Mouse (Mus musculus) G1E-ER4 (cell line): ENCODE measurements around the gene Inca1. TPM values are rescaled to one million over a fixed set of nuclear protein-coding genes. Genes with fewer than 3 reads are reported as not detected.

Source experiments
- GATA1 ChIP-seq: IDR thresholded peaks from one replicate; pipeline ENCODE4 v1.8.0; 2012; ENCODE audit warnings: low read length, inconsistent platforms
- polyA plus RNA-seq: library from polyadenylated mRNA; stranded (reverse); fragments of >175 nt; gene quantifications from 2 replicates; pipeline ENCODE4 v1.2.3, GENCODE M21; 2012

Gene Inca1
- polyA plus RNA-seq: 0.17 and 0.21 TPM in 2 replicates

DNA sequence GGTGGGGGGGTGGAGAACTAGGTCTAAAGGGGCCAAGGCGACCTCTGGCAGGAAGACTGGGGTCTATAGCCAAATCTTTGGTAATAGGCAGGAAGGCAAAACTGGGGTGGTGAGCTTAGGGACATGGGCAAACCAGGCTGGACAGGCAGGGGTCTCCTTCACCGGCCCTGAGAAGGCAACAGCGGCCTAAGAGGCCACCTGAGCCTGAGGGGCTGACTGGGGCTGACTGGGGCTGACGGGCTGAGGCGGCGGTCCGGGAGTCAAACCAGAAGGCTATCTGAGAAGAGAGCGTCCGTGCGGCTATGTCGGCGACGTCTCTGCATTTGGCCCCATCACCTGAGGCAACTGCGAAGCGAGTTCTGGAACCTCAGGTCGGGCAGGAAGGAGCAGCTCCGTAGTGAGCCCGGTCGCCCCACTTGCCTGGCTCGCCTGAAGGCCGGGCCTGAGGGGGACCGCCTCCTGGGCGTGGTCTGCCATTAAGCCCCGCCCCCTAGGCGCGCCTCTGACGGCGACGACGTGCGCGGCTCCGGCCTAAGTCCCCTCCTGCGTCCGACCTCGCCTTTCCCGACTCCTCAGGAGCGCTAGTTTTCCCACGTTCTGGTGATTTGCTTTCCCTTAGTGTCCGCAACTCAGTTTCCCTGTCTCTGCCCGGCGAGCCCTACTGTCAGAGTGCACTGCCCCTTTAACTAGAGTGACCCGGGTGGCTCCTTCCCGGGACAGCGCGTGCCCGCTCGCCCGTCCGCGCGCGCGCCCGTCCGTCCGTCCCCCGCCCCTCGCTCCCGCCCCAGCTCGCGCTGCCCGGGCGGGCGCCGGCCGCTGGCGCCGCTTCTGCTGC is at the start of gene Inca1, which contains the start of gene Kif1c:
TSS of gene Inca1 (minus strand) at position 434 of the 835 bp plus-strand sequence.
TSS of gene Kif1c (plus strand) at position 827 of the 835 bp plus-strand sequence.
- no peak for TF ChIP-seq GATA1

DNA sequence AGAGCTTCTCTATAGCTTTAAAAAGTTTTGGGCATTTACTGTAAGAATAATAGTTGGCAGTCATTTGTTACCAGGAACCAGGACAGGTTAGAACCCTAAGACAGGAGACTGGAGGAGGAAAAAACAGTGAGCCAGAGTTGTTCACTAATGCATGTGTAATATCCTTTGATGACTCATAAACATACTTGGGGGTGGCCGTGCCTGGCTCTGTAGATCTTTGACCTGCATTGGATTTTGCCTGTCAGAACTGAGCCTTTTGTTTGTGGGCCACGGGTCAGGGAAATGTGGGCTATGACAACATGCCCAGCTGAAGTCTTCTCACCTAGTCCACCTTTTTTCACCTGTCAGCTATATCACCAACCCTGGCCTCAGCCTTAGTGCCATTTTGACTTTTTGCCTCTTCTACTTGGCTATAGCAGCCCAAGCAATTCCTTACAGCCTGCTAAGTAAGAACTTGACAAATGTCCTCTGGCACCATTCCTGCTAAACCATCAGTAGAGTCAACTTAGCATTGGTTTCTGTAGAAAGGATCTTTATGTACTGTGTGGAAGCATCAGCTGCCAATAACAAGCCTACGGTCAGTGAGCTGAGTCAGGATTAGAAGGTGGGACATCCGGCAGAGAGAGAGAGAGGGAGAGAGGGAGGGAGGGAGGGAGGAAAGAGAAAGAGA is 48.1 kb upstream of the Inca1 start:
- no peak for TF ChIP-seq GATA1

DNA sequence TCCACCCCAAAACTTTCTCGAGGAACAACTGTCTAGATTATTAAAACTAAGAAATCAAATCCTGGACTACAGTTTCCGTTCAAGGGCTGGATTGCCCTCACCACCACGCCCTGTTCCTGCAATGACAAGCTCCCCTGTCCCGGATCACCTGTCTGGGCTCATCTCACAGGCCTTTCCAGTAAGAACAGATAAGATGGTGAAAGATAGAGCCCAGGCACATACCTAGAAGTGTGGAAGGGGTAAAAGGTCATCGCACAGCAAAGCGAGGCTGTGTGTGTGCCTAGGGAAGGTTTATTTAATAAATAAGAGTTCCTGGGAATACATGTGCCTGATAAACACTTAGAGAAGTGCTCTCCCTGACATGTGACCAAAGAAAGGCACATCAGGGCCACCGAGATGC is 45.7 kb upstream of the Inca1 start:
- TF ChIP-seq GATA1: no peak

DNA sequence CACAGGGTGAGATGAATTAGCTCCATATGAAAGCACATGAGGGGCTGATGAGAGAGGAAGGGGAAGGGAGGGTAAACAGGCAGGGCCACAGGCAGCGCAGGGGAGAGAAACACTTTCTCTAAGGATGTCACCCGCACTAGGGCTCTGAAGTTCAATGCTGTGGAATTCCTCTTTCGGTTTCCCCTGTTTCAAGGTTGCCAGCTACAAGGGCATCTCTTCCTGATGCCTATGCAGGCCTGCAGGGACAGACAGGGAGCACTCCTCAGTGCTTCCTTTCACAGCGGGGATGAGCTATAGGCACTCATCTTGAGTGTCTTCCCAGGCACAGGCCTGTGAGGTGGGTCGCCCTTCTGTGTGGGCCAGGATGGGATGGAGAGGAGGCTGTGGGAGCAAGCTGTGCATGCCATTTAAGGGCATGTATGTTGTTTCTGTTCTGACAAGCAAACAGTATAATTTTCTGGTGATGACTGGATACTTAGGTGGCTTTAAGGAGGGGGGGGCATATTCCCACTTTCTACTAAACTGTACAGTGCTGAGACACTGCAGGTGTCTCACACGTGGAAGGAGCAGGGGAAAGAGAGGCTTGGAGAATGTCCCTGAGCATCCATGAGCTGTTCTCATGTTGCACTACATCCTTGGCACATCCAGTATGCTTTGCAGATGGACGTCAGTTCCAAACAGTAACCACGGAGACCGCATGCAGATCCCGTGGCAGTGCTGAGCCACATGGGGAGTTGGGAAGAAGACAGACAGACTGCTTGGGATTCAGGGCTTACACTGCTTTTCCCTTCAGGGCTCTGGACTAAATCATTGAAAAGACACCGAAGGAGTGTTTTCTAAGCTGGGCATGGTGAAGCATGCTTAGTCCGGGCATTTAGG is 42.9 kb upstream of the Inca1 start:
- TF ChIP-seq GATA1: no peak

DNA sequence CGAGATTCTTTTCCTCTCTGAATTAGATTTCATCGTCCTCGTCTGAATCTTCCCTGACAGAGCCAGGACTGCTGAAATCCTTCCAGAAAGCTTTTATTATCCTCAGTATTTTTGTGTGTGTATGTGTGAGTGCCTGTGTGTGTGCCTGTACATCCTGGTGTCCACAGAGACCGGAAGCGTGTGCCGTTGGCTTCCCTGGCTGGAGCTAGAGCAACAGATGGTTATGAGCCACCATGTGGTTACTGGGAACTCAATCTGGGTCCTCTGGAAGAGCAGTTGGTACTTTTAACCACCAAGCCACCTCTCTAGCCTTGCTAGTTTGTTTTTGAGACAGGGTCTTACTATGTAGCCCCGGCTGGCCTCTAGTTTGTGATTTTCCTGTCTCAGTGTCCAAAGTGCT is 42.2 kb upstream of the Inca1 start:
- TF ChIP-seq GATA1: no peak

DNA sequence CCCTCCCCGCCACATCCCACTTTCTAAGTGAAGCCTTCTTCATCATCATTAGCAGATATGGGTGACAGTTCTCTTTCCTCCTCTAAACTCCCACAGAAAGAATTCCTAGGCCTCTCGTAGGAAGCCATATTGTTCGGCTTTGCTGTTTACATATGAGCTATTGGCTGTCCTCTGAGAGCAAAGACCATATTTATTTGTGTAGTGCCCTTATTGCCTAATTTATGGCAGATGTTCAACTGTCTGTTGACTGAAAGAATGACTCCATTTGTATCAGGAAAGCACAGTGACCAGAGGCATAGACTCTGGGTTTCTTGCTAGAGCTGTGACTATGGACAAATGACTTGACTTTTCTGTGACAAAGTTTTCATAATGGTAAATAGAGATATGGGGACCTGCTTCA is 41.6 kb upstream of the Inca1 start:
- TF ChIP-seq GATA1: no peak

DNA sequence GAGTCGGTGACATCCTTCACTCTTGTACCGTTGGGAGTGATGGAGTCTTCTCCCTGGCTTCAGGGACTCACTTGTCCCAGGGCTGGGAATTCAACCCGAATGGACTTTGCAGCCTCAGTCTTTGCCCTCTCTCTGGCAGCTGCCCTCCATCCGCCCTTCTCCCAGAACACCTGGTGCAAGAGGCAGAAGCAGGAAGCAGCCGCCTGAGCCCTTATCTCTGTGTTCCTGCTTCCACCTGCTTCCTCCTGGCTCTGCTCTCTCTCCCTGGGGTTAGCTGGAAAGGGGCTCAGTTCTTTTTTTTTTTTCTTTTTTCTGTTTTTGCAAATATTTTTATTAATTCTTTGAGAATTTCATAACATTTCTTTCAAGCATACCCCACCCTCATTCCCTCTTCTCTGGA is 37.8 kb upstream of the Inca1 start:
- TF ChIP-seq GATA1: no peak

DNA sequence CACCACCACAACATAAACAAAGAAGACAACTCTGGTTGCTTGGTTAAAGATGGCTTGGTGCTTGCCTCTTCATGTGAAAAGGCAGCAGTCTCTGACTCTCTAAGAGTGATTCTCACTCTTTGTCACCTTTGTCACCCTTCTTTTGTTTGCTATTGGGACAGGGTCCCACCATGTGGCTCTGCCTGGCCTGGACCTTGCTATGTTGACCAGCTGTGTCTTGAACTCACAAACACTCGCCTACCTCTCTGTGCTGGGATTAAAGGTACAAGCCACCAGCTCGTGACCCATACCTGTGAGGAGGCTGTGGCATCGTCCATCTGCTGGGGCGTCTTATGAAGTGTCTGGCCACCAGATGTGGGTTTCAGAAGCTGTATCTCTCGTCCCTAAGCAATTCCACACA is 33.3 kb upstream of the Inca1 start:
- no peak for TF ChIP-seq GATA1

DNA sequence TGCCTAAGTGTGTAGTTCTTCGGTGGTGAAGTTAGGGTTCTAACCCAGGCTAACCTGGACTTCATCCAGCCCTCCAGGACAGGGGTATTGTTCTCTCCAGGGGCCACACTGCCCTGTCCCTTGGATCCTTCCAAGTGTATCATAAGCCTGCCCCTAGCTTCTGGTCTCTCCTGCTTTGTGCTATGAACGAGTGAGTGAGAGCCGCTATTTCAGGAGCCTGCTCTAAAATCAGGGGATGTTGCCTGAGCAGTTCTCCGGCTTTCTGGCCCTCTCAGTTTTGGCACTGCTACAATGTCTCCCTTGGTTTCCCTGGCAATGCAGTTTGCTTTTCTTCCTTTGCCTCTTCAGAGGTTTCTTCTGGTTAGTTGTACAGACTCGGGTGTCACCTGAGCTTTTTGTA is 31.2 kb upstream of the Inca1 start:
- no peak for TF ChIP-seq GATA1

DNA sequence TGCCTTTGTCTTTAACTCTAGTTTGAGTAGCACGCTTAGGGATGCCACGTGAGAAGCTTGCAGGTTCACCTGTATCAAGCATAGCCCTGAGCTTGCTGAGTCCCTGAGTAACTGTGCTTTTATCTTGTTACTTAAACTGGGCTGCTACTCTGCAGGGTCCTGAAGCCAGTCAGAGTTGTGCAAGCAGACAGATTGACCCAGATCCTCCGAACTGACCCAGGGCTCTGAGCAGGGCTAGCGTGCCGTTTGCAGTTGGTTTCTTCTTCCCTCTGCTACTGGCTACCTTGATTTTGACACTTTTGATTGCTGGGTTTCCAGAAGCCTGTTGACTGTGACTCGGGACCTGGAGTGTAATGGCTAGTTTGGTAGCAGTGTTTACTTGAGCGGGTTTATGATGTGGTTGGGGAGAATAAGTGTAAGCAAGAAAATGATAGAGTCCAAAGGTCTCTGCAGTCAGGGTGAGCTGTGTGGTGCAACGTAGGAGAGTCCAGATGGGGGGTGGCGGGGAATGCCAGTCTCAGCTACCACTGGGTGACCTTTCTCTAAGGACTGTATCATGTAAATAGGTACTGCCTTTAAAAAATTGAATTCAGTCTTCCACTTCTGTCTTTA is 30.6 kb upstream of the Inca1 start:
- no peak for TF ChIP-seq GATA1

DNA sequence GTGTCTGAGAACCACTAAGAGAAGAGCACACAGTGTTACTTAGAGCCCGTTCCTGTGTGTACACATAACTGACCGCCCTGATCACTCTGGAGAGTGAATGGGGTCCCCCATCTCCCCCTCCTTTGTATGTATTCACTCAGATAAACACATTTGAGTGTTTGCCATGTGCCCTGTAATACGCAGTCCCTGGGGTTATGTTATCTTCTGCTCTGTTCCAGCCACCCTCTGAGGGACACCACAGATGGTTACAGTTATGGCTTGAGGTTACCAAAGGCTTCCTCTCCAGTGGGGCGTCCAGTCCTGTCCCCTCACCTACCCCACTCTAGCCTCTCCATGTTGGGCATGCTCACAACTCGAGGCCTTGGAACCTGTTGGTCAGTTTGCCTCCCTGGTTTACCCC is 27.4 kb upstream of the Inca1 start:
- no peak for TF ChIP-seq GATA1

DNA sequence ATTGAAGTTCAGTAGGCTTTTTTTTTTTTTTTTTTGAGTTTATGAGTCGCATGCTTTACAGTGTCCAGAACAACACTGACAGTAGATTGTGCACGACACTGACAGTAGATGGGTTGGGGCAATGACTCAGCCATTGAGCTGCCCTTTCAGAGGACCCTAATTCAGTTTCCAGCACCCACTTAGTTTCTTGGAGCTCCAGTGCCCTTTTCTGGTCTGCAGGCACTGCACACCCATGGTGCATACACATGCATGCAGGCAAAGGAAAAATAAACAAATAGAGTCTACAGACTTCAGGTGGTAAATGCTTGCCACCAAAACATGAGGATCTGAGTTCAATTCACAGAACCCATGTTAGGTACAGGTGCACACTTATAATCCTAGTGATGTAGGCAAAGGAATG is 26.6 kb upstream of the Inca1 start:
- no peak for TF ChIP-seq GATA1

DNA sequence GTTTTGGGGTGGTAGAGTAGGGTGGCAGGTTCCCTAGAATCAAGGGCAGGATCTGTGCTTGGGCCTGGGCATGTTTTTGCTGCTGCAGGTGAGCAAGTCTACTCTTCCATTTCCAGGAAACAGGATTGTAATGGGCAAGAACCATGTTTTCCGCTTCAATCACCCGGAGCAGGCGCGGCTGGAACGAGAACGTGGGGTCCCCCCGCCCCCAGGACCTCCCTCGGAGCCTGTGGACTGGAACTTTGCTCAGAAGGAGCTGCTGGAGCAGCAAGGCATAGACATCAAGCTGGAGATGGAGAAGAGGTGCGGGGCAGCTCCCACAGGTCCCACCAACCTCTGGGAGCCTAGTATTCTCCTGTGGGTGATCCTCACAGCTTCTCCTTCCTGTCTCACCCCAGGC is 24.8 kb upstream of the Inca1 start:
- TF ChIP-seq GATA1: no peak

DNA sequence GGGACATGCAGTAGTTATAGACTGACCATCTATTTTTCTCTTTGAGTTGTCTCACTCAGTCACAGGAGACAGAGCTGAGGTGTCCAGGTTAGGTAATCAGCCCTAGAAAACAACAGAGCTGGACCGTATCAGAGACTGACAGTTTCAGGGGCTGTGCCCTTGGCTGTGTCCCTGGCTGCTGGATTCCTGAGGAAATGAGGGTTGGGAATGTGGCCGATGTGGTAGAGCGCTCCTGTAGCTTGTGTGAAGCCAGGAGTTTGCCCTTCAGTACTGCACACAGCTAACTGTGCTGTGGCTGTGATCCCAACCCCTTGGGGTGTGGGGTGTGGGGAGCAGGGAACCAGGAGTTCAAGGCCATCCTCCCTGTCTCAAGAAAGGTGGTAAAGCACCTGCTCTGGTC is 21.1 kb upstream of the Inca1 start:
- no peak for TF ChIP-seq GATA1

DNA sequence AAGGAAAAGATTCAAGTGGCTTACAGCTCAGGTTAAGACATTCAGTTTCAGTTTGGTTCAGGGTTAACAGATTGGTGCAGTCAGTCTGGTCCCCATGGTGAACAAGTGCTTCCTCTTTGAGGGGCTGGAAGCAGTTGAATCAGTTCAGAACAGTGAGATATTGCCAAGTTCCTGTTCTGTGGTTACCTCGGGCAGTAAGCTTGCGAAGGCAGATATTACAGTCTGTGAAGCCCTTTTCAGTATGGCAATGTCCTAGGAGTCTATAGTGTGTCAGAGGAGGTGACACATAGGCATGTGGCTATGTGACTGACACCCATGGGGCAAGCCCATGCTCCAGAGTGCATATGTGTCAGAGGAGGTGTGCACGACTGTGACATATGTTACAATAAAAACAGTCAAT is 20.6 kb upstream of the Inca1 start:
- no peak for TF ChIP-seq GATA1
